Mouse (Mus musculus) forebrain, embryonic 13.5 days (tissue): ENCODE data around the gene Spdye4c. TPM values are rescaled to one million over a fixed set of nuclear protein-coding genes. Genes with fewer than 3 reads are reported as not detected.

Experiments used
- ATAC-seq: fragments of 200-750 bp; cut with Nextera tagmentation; 2 replicates; pipeline ENCODE4 v1.8.0; 2017
- H3K27ac ChIP-seq: fragments of 300-500 bp; sonication (generic); 2 replicates; pipeline ENCODE4 v1.5.1; 2015; ENCODE audit warnings: inconsistent platforms, mild to moderate bottlenecking, moderate library complexity
- H3K27me3 ChIP-seq: fragments of 300-500 bp; sonication (generic); 2 replicates; pipeline ENCODE4 v1.6.1; 2015; ENCODE audit warnings: mild to moderate bottlenecking, inconsistent platforms
- H3K36me3 ChIP-seq: fragments of 300-500 bp; sonication (generic); 2 replicates; pipeline ENCODE4 v1.6.1; 2015; ENCODE audit warnings: mild to moderate bottlenecking, inconsistent platforms; ENCODE audit not compliant: poor library complexity, severe bottlenecking
- H3K4me1 ChIP-seq: fragments of 300-500 bp; sonication (generic); 2 replicates; pipeline ENCODE4 v1.6.1; 2015; ENCODE audit warnings: inconsistent platforms
- H3K4me2 ChIP-seq: fragments of 300-500 bp; sonication (generic); 2 replicates; pipeline ENCODE4 v1.6.1; 2015; ENCODE audit warnings: inconsistent platforms, mild to moderate bottlenecking, moderate library complexity
- H3K4me3 ChIP-seq: fragments of 300-500 bp; sonication (generic); 2 replicates; pipeline ENCODE4 v1.5.1; 2015; ENCODE audit warnings: mild to moderate bottlenecking, inconsistent platforms
- H3K9ac ChIP-seq: fragments of 300-500 bp; sonication (generic); 2 replicates; pipeline ENCODE4 v1.6.1; 2015; ENCODE audit warnings: mild to moderate bottlenecking, inconsistent platforms
- H3K9me3 ChIP-seq: fragments of 300-500 bp; sonication (generic); replicated peaks from 2 replicates; pipeline ENCODE4 v1.6.1; 2016; ENCODE audit warnings: inconsistent platforms
- WGBS: fragments of 180-500 bp; shearing (Covaris S2); methylation state at CpG from one replicate; pipeline ENCODE4 v1.1.7; 2015; 5-methylcytosine and 5-hydroxymethylcytosine counted together
- polyA plus RNA-seq: library from polyadenylated mRNA; unstranded; fragments of >200 nt; fragmentation: Nextera tagmentation; extraction: Ambion mirVana; gene quantifications from 2 replicates; pipeline ENCODE4 v1.2.1, GENCODE M21; 2015

Gene Spdye4c
- polyA plus RNA-seq, 1 experiment from 2014 or later = not detected

DNA sequence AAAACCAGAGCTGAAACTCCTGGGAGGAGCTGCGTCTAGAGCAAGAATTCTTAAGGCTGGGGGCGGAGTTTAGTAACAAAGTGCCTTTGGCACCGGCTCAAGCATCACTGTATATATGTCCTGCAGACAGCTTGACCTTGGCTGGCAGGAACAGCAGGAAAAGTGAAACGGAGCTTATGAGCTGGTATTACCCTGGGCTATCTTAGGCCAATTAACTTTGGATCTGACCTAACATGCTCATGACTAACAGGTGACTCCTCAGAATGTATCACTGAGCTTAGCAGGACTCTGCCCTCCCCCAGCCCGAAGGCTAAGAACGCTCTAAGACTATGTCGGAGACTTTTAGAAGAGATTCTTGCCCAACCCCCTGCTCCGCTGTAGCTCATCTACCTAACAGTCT lies 25.1 kb upstream of the Spdye4c start:
- Histone ChIP-seq H3K27me3 (no peaks in the 10 kb centered on the region), H3K36me3 (no peaks in the 10 kb centered on the region), H3K27ac (no peak overlapping the region), H3K9ac (no peak overlapping the region), H3K4me3 (no peak overlapping the region), H3K9me3 (no peaks in the 10 kb centered on the region), H3K4me2 (no peak overlapping the region), H3K4me1 (no peaks in the 10 kb centered on the region)
- 62% methylated on average over 8 of the region's 8 CpGs for WGBS
- no peak for ATAC-seq

GRCm38 (mm10) chr2:128566304-128567147 lies 24.5 kb upstream of the Spdye4c start:
- H3K4me3 ChIP-seq = no peak overlapping the region
- no peaks in the 10 kb centered on the region for H3K4me1 ChIP-seq
- no peaks in the 10 kb centered on the region for H3K36me3 ChIP-seq
- no peak overlapping the region for H3K27ac ChIP-seq
- no peak overlapping the region for H3K9ac ChIP-seq
- H3K9me3 ChIP-seq = no peaks in the 10 kb centered on the region
- WGBS = 73% methylated on average over 10 of the region's 10 CpGs
- H3K4me2 ChIP-seq = no peak overlapping the region
- H3K27me3 ChIP-seq = no peaks in the 10 kb centered on the region
- no peak for ATAC-seq

DNA sequence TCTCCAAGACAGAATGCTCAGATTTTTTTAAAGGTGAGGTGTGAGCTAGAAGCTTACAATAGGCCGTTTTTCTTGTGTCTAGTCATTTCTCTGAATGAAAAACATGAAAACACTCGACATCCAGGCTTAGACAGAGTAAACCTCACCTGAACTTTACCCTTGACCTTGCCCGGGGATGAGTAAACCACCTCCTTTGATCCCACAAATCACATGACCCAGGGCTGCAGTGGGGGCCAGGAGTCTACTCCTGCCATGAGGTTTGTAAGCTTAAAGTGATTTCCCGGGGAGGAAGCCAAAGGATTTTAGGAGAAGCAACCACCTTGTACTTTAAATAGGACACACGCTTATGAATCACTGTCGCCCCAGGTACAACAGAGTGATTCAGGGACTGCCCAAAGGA lies 23.0 kb upstream of the Spdye4c start:
- H3K9me3 ChIP-seq = no peaks in the 10 kb centered on the region
- H3K4me2 ChIP-seq = no peak overlapping the region
- WGBS = 85% methylated on average over 6 of the region's 6 CpGs
- H3K4me1 ChIP-seq = no peaks in the 10 kb centered on the region
- no peak overlapping the region for H3K4me3 ChIP-seq
- no peak for ATAC-seq
- no peaks in the 10 kb centered on the region for H3K27me3 ChIP-seq
- no peak overlapping the region for H3K9ac ChIP-seq
- no peaks in the 10 kb centered on the region for H3K36me3 ChIP-seq
- no peak overlapping the region for H3K27ac ChIP-seq

- WGBS = 86% methylated on average over 4 of the region's 4 CpGs
- Histone ChIP-seq H3K36me3 (no peaks in the 10 kb centered on the region), H3K9me3 (no peaks in the 10 kb centered on the region), H3K4me1 (no peaks in the 10 kb centered on the region), H3K4me2 (no peak overlapping the region), H3K27ac (no peak overlapping the region), H3K9ac (no peak overlapping the region), H3K4me3 (no peak overlapping the region), H3K27me3 (no peaks in the 10 kb centered on the region)
- ATAC-seq = no peak
These were observed 22.5 kb upstream of the Spdye4c start for GRCm38 (mm10) chr2:128568490-128568889.

GRCm38 (mm10) chr2:128571001-128571400 lies 20.0 kb upstream of the Spdye4c start:
- Histone ChIP-seq H3K27me3 (no peaks in the 10 kb centered on the region), H3K4me3 (no peak overlapping the region), H3K4me2 (no peak overlapping the region), H3K27ac (no peak overlapping the region), H3K36me3 (no peaks in the 10 kb centered on the region), H3K4me1 (no peaks in the 10 kb centered on the region), H3K9ac (no peak overlapping the region), H3K9me3 (no peaks in the 10 kb centered on the region)
- no peak for ATAC-seq
- WGBS = 83% methylated on average over 4 of the region's 4 CpGs

DNA sequence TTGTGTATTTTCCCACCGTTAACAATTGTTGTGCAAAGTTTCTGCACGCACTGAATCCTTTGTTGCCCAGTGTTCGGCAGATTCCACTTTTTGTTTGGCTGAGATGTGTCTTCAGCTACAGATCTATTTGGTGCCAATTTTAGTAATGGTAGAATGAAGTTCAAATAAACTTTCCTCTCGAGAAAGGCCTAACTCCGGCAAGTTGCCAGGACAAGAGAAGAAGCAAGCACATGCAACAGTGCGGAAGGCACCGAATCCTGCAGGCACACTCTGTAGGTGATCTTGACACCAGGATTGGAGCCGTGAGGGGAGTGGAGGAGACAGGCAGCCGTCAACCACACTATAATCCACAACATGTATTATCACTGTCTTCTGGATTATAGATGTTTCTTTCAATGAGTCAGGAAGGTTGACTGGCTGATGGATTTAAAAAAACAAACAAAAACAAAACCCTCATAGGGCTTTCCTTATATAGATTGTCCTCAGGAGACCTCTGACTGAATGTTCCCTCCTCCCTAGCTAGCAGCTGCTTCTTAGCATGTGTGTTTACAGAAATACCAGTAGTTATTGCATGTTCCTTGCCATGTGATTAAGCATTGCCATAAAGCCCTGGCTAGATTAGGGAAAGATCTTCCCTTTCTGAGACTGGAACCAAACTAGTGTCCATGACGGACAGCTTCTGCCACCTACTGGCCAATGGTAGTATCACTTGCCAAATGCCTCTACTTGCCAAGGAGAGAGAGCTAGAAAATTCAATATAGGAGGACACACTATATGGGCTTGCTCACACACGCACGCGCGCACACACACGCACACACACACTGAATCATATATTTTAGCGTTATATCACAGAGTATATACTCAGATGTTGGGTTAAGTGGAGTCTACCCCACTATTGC lies 18.0 kb upstream of the Spdye4c start:
- H3K27me3 ChIP-seq = no peaks in the 10 kb centered on the region
- 54% methylated on average over 16 of the region's 16 CpGs for WGBS
- no peak overlapping the region for H3K9ac ChIP-seq
- no peaks in the 10 kb centered on the region for H3K36me3 ChIP-seq
- H3K27ac ChIP-seq = no peak overlapping the region
- H3K4me3 ChIP-seq = no peak overlapping the region
- ATAC-seq = peak; percentile 71; the same call in 1 of the 2 replicates
- no peaks in the 10 kb centered on the region for H3K4me1 ChIP-seq
- no peaks in the 10 kb centered on the region for H3K9me3 ChIP-seq
- H3K4me2 ChIP-seq = no peak overlapping the region

GRCm38 (mm10) chr2:128582881-128583280 lies 8.1 kb upstream of the Spdye4c start:
- H3K4me2 ChIP-seq = no peak overlapping the region
- H3K27ac ChIP-seq = no peak overlapping the region
- no peak overlapping the region for H3K9ac ChIP-seq
- 87% methylated on average over 5 of the region's 5 CpGs for WGBS
- no peaks in the 10 kb centered on the region for H3K9me3 ChIP-seq
- H3K4me3 ChIP-seq = no peak overlapping the region
- no peak for ATAC-seq
- H3K4me1 ChIP-seq = no peaks in the 10 kb centered on the region
- no peaks in the 10 kb centered on the region for H3K27me3 ChIP-seq
- no peaks in the 10 kb centered on the region for H3K36me3 ChIP-seq

- 92% methylated on average over 7 of the region's 7 CpGs for WGBS
- H3K27ac ChIP-seq = no peak overlapping the region
These were observed 1.3 kb downstream of the Spdye4c start for GRCm38 (mm10) chr2:128592301-128592700.

GRCm38 (mm10) chr2:128601534-128601933 lies 10.5 kb downstream of the Spdye4c start:
- no peak overlapping the region for H3K27ac ChIP-seq
- H3K36me3 ChIP-seq = no peaks in the 10 kb centered on the region
- H3K4me1 ChIP-seq = no peaks in the 10 kb centered on the region
- no peak for ATAC-seq
- H3K4me3 ChIP-seq = no peak overlapping the region
- H3K9me3 ChIP-seq = 0 out of 2 replicates have a peak, but pooled peaks cover under 1% of the 10 kb centered on the region
- WGBS = 21% methylated on average over 2 of the region's 2 CpGs
- no peak overlapping the region for H3K9ac ChIP-seq
- no peak overlapping the region for H3K4me2 ChIP-seq
- H3K27me3 ChIP-seq = no peaks in the 10 kb centered on the region

More at GRCm38 (mm10) chr2:128592301-128592700, 1.3 kb downstream of the Spdye4c start:
- Histone ChIP-seq H3K4me2 (no peak overlapping the region), H3K27me3 (no peaks in the 10 kb centered on the region), H3K36me3 (no peaks in the 10 kb centered on the region), H3K9ac (no peak overlapping the region), H3K9me3 (no peaks in the 10 kb centered on the region), H3K4me3 (no peak overlapping the region), H3K4me1 (no peaks in the 10 kb centered on the region)
- ATAC-seq = no peak

GRCm38 (mm10) chr2:128609286-128609685 lies 18.3 kb downstream of the Spdye4c start:
- no peaks in the 10 kb centered on the region for H3K27me3 ChIP-seq
- peaks cover 50% of the 10 kb centered on the region for H3K36me3 ChIP-seq
- H3K4me1 ChIP-seq = no peaks in the 10 kb centered on the region
- no peak overlapping the region for H3K4me3 ChIP-seq
- H3K9ac ChIP-seq = no peak overlapping the region
- ATAC-seq = no peak
- H3K9me3 ChIP-seq = 0 out of 2 replicates have a peak, but pooled peaks cover 6% of the 10 kb centered on the region
- H3K27ac ChIP-seq = no peak overlapping the region
- H3K4me2 ChIP-seq = no peak overlapping the region
- WGBS = 83% methylated on average over 5 of the region's 5 CpGs

- peaks cover 65% of the 10 kb centered on the region for H3K36me3 ChIP-seq
- no peak overlapping the region for H3K4me2 ChIP-seq
- H3K27me3 ChIP-seq = no peaks in the 10 kb centered on the region
- H3K4me1 ChIP-seq = no peaks in the 10 kb centered on the region
- no peak overlapping the region for H3K9ac ChIP-seq
- H3K27ac ChIP-seq = no peak overlapping the region
- no peak for ATAC-seq
- no peak overlapping the region for H3K4me3 ChIP-seq
- 0 out of 2 replicates have a peak, but pooled peaks cover 6% of the 10 kb centered on the region for H3K9me3 ChIP-seq
- WGBS = 91% methylated on average over 8 of the region's 8 CpGs
These were observed 20.2 kb downstream of the Spdye4c start for GRCm38 (mm10) chr2:128611178-128611577.

DNA sequence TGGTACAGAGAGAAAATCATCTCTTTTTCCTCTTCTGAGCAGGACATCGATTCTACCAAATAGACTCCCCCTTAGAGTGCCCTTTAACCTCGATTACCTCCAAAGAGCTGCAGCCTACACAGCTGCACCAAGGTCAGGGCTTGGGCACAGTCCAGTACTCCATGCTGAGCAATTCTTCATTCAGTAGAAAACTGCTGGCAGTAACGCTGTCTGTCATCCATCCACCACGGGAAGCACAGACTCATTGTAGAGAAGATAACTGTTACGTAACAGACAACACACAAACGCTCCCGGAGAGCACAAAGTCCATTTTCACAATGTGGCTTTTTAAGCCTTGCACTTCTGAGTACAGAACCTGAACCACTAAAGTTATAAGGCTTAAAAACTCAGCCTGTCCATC lies 21.3 kb downstream of the Spdye4c start:
- no peak overlapping the region for H3K27ac ChIP-seq
- ATAC-seq = no peak
- no peak overlapping the region for H3K4me2 ChIP-seq
- H3K9ac ChIP-seq = no peak overlapping the region
- WGBS = 90% methylated on average over 7 of the region's 7 CpGs
- H3K4me1 ChIP-seq = no peaks in the 10 kb centered on the region
- H3K9me3 ChIP-seq = no peaks in the 10 kb centered on the region
- H3K4me3 ChIP-seq = no peak overlapping the region
- H3K27me3 ChIP-seq = no peaks in the 10 kb centered on the region
- H3K36me3 ChIP-seq = peaks cover 73% of the 10 kb centered on the region
